Mouse (Mus musculus) ES-E14 (cell line): ENCODE data around the gene Foxred1.

Experiments used
- HCFC1 ChIP-seq: IDR thresholded peaks from 2 replicates; pipeline ENCODE4 v1.6.1; 2012; ENCODE audit warnings: low read length, inconsistent platforms, borderline replicate concordance; ENCODE audit not compliant: insufficient read depth
- ZC3H11A ChIP-seq: IDR thresholded peaks from 2 replicates; pipeline ENCODE4 v1.6.1; 2012; ENCODE audit warnings: low read depth, mild to moderate bottlenecking, inconsistent platforms, low read length, borderline replicate concordance
- ZNF384 ChIP-seq: IDR thresholded peaks from 2 replicates; pipeline ENCODE4 v1.6.1; 2012; ENCODE audit warnings: low read depth, low read length, inconsistent platforms

DNA sequence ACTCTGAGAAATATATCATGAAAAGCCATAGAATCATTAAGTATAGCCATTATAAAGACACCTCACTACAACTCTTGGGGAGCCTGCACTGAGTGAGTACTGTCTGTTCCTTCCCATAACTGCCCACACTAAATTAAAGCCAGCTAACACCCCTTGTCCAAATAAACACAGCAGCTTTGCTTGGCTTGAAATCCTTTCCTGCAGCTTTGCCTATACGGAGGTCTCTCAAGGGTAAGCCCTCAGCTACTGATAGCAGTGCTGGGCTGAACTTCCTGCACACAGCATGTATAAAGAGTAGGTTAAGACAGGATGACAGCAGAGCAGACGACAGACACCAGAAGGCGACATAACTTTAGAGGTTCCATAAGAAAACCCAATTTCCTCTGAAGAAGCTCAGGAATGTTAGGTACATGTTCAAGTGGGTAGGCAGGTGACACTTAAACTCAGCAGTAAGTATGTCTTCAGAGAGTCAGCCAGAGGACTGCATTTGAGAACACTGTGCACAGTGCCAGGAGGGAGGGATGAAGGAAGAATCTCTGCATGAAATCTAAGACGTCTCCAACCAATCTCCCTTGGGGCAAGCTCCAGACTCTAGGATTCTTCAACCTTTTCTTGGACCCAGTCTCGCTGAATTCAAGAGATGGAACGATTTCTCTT is 28.2 kb upstream of the Foxred1 start:
- no peak for TF ChIP-seq ZC3H11A
- TF ChIP-seq ZNF384: no peak
- no peak for TF ChIP-seq HCFC1
